Mouse (Mus musculus) liver, embryonic 14.5 days (tissue): ENCODE results near the gene Hpca.

Source experiments
- CTCF ChIP-seq: IDR thresholded peaks from 2 replicates; pipeline ENCODE4 v1.5.1; 2016; ENCODE audit warnings: antibody characterized with exemption, low read depth, control low read depth
- EP300 ChIP-seq: IDR thresholded peaks from 2 replicates; pipeline ENCODE4 v1.6.1; 2016; ENCODE audit warnings: antibody characterized with exemption, low read depth

GRCm38 (mm10) chr4:129081041-129081440 lies 40.8 kb downstream of the Hpca start:
- TF ChIP-seq EP300 (no peak), CTCF (no peak)
